Mouse (Mus musculus) megakaryocyte, embryonic 14.5 days (primary cell): ENCODE results near the gene Cab39l.

Experiments
- FLI1 ChIP-seq: IDR thresholded peaks from 2 replicates; pipeline ENCODE4 v1.6.1; 2012; ENCODE audit warnings: low read length, inconsistent platforms, mixed read lengths
- GATA1 ChIP-seq: IDR thresholded peaks from 3 replicates; pipeline ENCODE4 v1.6.1; 2012; ENCODE audit warnings: mixed read lengths, low read length, inconsistent platforms, borderline replicate concordance

DNA sequence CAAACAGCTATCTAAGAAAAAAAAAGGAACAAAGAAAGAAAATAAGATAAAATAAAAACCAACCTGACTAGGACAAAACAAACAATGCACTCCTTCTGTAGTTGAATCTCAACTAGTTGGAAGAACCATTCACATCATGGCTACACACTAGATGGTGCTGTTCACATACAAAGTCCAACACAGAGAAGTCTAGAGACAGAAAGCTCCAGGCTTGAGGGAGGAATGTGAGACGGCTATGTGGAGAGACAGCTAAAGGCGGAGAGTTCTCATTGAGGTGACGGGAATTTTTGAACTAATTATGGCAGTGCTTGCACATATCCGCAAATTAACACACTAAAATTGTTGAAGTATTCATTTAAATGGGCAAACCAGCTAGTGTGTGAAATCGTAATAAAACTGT is 113.3 kb downstream of the Cab39l start:
- TF ChIP-seq GATA1 (no peak), FLI1 (no peak)
